In the genomic region with DNA sequence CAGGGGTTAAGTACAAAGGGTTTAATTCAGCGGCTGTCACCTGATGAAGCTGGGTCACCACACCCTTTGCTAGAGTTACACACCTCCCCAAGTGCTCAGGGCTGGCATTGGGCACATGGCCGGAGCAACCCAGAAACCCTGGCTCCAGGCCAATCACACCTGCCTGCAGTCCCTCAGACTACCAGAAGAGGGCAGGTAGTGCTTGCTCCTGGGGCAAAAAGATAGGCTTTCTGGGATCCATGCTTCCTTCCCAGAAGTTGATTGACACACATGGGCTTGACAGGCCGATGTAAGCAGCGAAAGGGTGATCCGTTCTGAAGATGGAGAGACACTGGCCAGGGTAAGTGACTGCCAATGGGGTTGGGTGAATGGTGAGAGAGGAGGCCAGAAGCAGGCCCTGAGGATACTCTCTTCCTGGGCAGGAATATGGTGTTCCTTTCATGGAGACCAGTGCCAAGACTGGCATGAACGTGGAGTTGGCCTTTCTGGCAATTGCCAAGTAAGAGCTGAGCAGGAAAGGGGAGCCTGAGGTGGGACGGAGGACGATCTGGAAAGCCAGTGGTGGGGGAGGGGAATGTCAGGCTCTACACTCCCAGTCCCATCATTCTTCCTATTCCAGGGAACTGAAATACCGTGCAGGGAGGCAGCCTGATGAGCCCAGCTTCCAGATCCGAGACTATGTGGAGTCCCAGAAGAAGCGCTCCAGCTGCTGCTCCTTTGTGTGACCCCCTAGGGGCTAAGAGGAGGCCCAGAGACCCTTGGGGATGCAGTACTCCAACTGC, we compare ENCODE assay signal across 8 mouse cellular contexts. TPM values are rescaled to one million over a fixed set of nuclear protein-coding genes. Genes with fewer than 3 reads are reported as not detected.
DNase-seq lines count a peak whose midpoint lies in the region; ATAC-seq lines count a peak whose summit lies in the region.

No protein-coding gene starts in this region.

- peaks cover 18% of the 10 kb centered on the region for H3K27me3 ChIP-seq in midbrain, embryonic 11.5 days (ENCODE audit: control insufficient read depth, insufficient read depth, low read length)
- peaks cover 57% of the 10 kb centered on the region for H3K27me3 ChIP-seq in midbrain, embryonic 15.5 days (replicated peaks)
- H3K27me3 ChIP-seq in limb, embryonic 11.5 days (ENCODE audit: control insufficient read depth, insufficient read depth, low read length) = peaks cover 16% of the 10 kb centered on the region

- peak; percentile 91 for DNase-seq in midbrain, embryonic 11.5 days (ENCODE audit: low spot score, missing footprints)
- DNase-seq in R1 (ENCODE audit: low read depth, low spot score) = peak; percentile 82
- peak; percentile 89 to 93 for DNase-seq in cerebellum, postnatal 10 days
- peak; percentile 75 to 84 for DNase-seq in heart, postnatal 14 days
- DNase-seq in limb, embryonic 11.5 days (ENCODE audit: low spot score) = peak; percentile 74
- peak; percentile 71 for DNase-seq in spleen, adult 12 weeks (ENCODE audit: low spot score)

- ATAC-seq in midbrain, embryonic 11.5 days (ENCODE audit: low FRiP score) = no peak
- ATAC-seq in midbrain, embryonic 15.5 days (replicated peaks) = no peak
- ATAC-seq in limb, embryonic 11.5 days (ENCODE audit: insufficient number of reproducible peaks, low FRiP score, low TSS enrichment, low read depth) = no peak
- ATAC-seq in inflammation-experienced regulatory T-cells, adult 6 months = no peak

- intact Hi-C loops in heart, postnatal 14 days (cut with DNase I) = loop anchor here (1.0 kb wide), 1 partner anchor 22 kb away; no protein-coding TSS in a partner anchor

- no peak overlapping the region for H3K4me2 ChIP-seq in midbrain, embryonic 11.5 days
- no peak overlapping the region for H3K4me2 ChIP-seq in midbrain, embryonic 15.5 days
- H3K4me2 ChIP-seq in limb, embryonic 11.5 days (ENCODE audit: low read depth, severe bottlenecking) = no peak overlapping the region

- peaks cover 22% of the 10 kb centered on the region for H3K4me1 ChIP-seq in midbrain, embryonic 11.5 days (ENCODE audit: control insufficient read depth, insufficient read depth, low read length)
- H3K4me1 ChIP-seq in midbrain, embryonic 15.5 days = peaks cover 29% of the 10 kb centered on the region
- H3K4me1 ChIP-seq in limb, embryonic 11.5 days (ENCODE audit: control insufficient read depth, insufficient read depth, low read length) = peaks cover 21% of the 10 kb centered on the region

- H3K36me3 ChIP-seq in midbrain, embryonic 11.5 days (ENCODE audit: control insufficient read depth, insufficient read depth, low read length) = no peaks in the 10 kb centered on the region
- no peaks in the 10 kb centered on the region for H3K36me3 ChIP-seq in midbrain, embryonic 15.5 days (replicated peaks)
- H3K36me3 ChIP-seq in limb, embryonic 11.5 days (ENCODE audit: control insufficient read depth, insufficient read depth, low read length) = no peaks in the 10 kb centered on the region

- H3K4me3 ChIP-seq in midbrain, embryonic 11.5 days (ENCODE audit: low read depth, low read length) = no peak overlapping the region
- no peak overlapping the region for H3K4me3 ChIP-seq in midbrain, embryonic 15.5 days
- H3K4me3 ChIP-seq in limb, embryonic 11.5 days (ENCODE audit: low read depth, low read length) = no peak overlapping the region

- no peak overlapping the region for H3K27ac ChIP-seq in midbrain, embryonic 11.5 days (ENCODE audit: low read depth, low read length)
- H3K27ac ChIP-seq in midbrain, embryonic 15.5 days = no peak overlapping the region
- no peak overlapping the region for H3K27ac ChIP-seq in limb, embryonic 11.5 days (replicated peaks; ENCODE audit: low read depth, low read length)

- 49% methylated on average over 11 of the region's 11 CpGs for WGBS in midbrain, embryonic 11.5 days
- WGBS in midbrain, embryonic 15.5 days = 43% methylated on average over 11 of the region's 11 CpGs
- 54% methylated on average over 11 of the region's 11 CpGs for WGBS in limb, embryonic 11.5 days

- no peak overlapping the region for H3K9ac ChIP-seq in midbrain, embryonic 11.5 days (ENCODE audit: low read length)
- H3K9ac ChIP-seq in midbrain, embryonic 15.5 days = no peak overlapping the region
- no peak overlapping the region for H3K9ac ChIP-seq in limb, embryonic 11.5 days (ENCODE audit: low read length)

- no peaks in the 10 kb centered on the region for H3K9me3 ChIP-seq in midbrain, embryonic 11.5 days (ENCODE audit: control insufficient read depth, low read length)
- no peaks in the 10 kb centered on the region for H3K9me3 ChIP-seq in midbrain, embryonic 15.5 days
- H3K9me3 ChIP-seq in limb, embryonic 11.5 days (ENCODE audit: control insufficient read depth, low read length) = no peaks in the 10 kb centered on the region

RNA-seq across cellular contexts. Expression of a gene that starts 2.9 kb away (rescaled TPM):
- polyA plus RNA-seq in midbrain, embryonic 11.5 days (2014; fragmentation: Nextera tagmentation; extraction: Ambion mirVana) = 26.8 and 32.0 TPM in 2 replicates
- 46.4 and 54.6 TPM in 2 replicates for polyA plus RNA-seq in midbrain, embryonic 15.5 days (2015; fragmentation: Nextera tagmentation; extraction: Ambion mirVana)
- 10 to 100 TPM; 12.7 to 13.5 TPM for total RNA-seq in heart, postnatal 14 days (2021)
- polyA plus RNA-seq in limb, embryonic 11.5 days (2014; fragmentation: Nextera tagmentation; extraction: Ambion mirVana) = 24.9 and 29.5 TPM in 2 replicates
- polyA plus RNA-seq in inflammation-experienced regulatory T-cells, adult 6 months (2017; shearing (Covaris generic)) = 100 to 1,000 TPM; 137 to 172 (median 165) TPM

RNA-seq across cellular contexts. Expression of a gene that starts 26.4 kb away (rescaled TPM):
- not detected in 2 replicates for polyA plus RNA-seq in midbrain, embryonic 11.5 days (2014; fragmentation: Nextera tagmentation; extraction: Ambion mirVana)
- 0.20 and 0.27 TPM in 2 replicates for polyA plus RNA-seq in midbrain, embryonic 15.5 days (2015; fragmentation: Nextera tagmentation; extraction: Ambion mirVana)
- under 1 TPM; 0.46 to 0.69 TPM for total RNA-seq in heart, postnatal 14 days (2021)
- 0.19 TPM in 1 of 2 replicates, not detected in the other for polyA plus RNA-seq in limb, embryonic 11.5 days (2014; fragmentation: Nextera tagmentation; extraction: Ambion mirVana)
- polyA plus RNA-seq in inflammation-experienced regulatory T-cells, adult 6 months (2017; shearing (Covaris generic)) = 1 to 10 TPM; 1.4 to 1.6 (median 1.5) TPM

RNA-seq across cellular contexts. Expression of a gene that starts 27.1 kb away (rescaled TPM):
- polyA plus RNA-seq in midbrain, embryonic 11.5 days (2014; fragmentation: Nextera tagmentation; extraction: Ambion mirVana) = 6.2 and 9.2 TPM in 2 replicates
- polyA plus RNA-seq in midbrain, embryonic 15.5 days (2015; fragmentation: Nextera tagmentation; extraction: Ambion mirVana) = 12.6 and 15.3 TPM in 2 replicates
- 1 to 10 TPM; 9.5 to 9.6 TPM for total RNA-seq in heart, postnatal 14 days (2021)
- polyA plus RNA-seq in limb, embryonic 11.5 days (2014; fragmentation: Nextera tagmentation; extraction: Ambion mirVana) = 7.7 and 9.8 TPM in 2 replicates
- 10 to 100 TPM in 1 of 3 experiments, 1 to 10 TPM in 2; 9.2 to 10.6 (median 9.8) TPM for polyA plus RNA-seq in inflammation-experienced regulatory T-cells, adult 6 months (2017; shearing (Covaris generic))

RNA-seq across cellular contexts. Expression of a gene that starts 27.5 kb away (rescaled TPM):
- 17.7 and 19.2 TPM in 2 replicates for polyA plus RNA-seq in midbrain, embryonic 11.5 days (2014; fragmentation: Nextera tagmentation; extraction: Ambion mirVana)
- polyA plus RNA-seq in midbrain, embryonic 15.5 days (2015; fragmentation: Nextera tagmentation; extraction: Ambion mirVana) = 22.5 and 25.5 TPM in 2 replicates
- total RNA-seq in heart, postnatal 14 days (2021) = 10 to 100 TPM; 17.0 to 17.1 TPM
- polyA plus RNA-seq in limb, embryonic 11.5 days (2014; fragmentation: Nextera tagmentation; extraction: Ambion mirVana) = 17.1 and 21.0 TPM in 2 replicates
- 10 to 100 TPM; 14.2 to 21.0 (median 15.1) TPM for polyA plus RNA-seq in inflammation-experienced regulatory T-cells, adult 6 months (2017; shearing (Covaris generic))
